Mouse (Mus musculus): ENCODE data around the gene Gm5751. TPM values are rescaled to one million over a fixed set of nuclear protein-coding genes. Genes with fewer than 3 reads are reported as not detected.
"Not testable (repeated sequence)": the region's sequence is repeated elsewhere in the genome, so short reads cannot be mapped to it uniquely, and the experiment has no call there.

The Gm5751 gene
- not detected in 2 replicates for polyA plus RNA-seq (2014; fragmentation: Nextera tagmentation; extraction: Ambion mirVana)

GRCm38 (mm10) chrX:8873953-8874352 lies at the start of gene Gm5751:
Gene Gm5751, plus strand, starts transcription at chrX:8874253.
- not testable (repeated sequence) for H3K9me3 ChIP-seq (ENCODE audit: control insufficient read depth, low read length); H3K36me3 ChIP-seq (ENCODE audit: control insufficient read depth, insufficient read depth, low read length); ATAC-seq (ENCODE audit: low FRiP score); H3K27me3 ChIP-seq (ENCODE audit: control insufficient read depth, insufficient read depth, low read length); H3K9ac ChIP-seq (ENCODE audit: low read depth, low read length); H3K27ac ChIP-seq (ENCODE audit: low read depth, low read length); H3K4me3 ChIP-seq (ENCODE audit: low read depth, low read length); DNase-seq (ENCODE audit: low spot score); H3K4me2 ChIP-seq (replicated peaks; ENCODE audit: low read depth, low read length); H3K4me1 ChIP-seq (replicated peaks; ENCODE audit: control insufficient read depth, insufficient read depth, low read length)
- WGBS, result 90% methylated on average over 3 of the region's 4 CpGs

GRCm38 (mm10) chrX:8832043-8832442 lies 42.0 kb upstream of the Gm5751 start:
- Histone ChIP-seq H3K4me3 (ENCODE audit: low read depth, low read length) (no peak overlapping the region), H3K36me3 (ENCODE audit: control insufficient read depth, insufficient read depth, low read length) (no peaks in the 10 kb centered on the region), H3K4me2 (replicated peaks; ENCODE audit: low read depth, low read length) (no peak overlapping the region), H3K9ac (ENCODE audit: low read depth, low read length) (no peak overlapping the region), H3K27me3 (ENCODE audit: control insufficient read depth, insufficient read depth, low read length) (no peaks in the 10 kb centered on the region), H3K4me1 (replicated peaks; ENCODE audit: control insufficient read depth, insufficient read depth, low read length) (no peaks in the 10 kb centered on the region), H3K9me3 (ENCODE audit: control insufficient read depth, low read length) (no peaks in the 10 kb centered on the region), H3K27ac (ENCODE audit: low read depth, low read length) (no peak overlapping the region)
- DNase-seq (ENCODE audit: low spot score) (peak; percentile 37), ATAC-seq (ENCODE audit: low FRiP score) (no peak)

GRCm38 (mm10) chrX:8843694-8844093 lies 30.4 kb upstream of the Gm5751 start, which contains the start of gene Gm6592:
Gene Gm6592, plus strand, starts transcription at chrX:8843994.
- no peak within 1 kb of the TSS for H3K9ac ChIP-seq (ENCODE audit: low read depth, low read length)
- no peak within 1 kb of the TSS for H3K27ac ChIP-seq (ENCODE audit: low read depth, low read length)
- ATAC-seq (ENCODE audit: low FRiP score), result no peak
- 88% methylated on average over 1 of the region's 1 CpGs for WGBS
- no peaks in the 10 kb centered on the region for H3K9me3 ChIP-seq (ENCODE audit: control insufficient read depth, low read length)
- H3K4me3 ChIP-seq (ENCODE audit: low read depth, low read length), result no peak within 1 kb of the TSS
- H3K4me2 ChIP-seq (replicated peaks; ENCODE audit: low read depth, low read length), result no peak within 1 kb of the TSS
- no peaks in the 10 kb centered on the region for H3K4me1 ChIP-seq (replicated peaks; ENCODE audit: control insufficient read depth, insufficient read depth, low read length)
- no peak for DNase-seq (ENCODE audit: low spot score)
- H3K36me3 ChIP-seq (ENCODE audit: control insufficient read depth, insufficient read depth, low read length), result no peaks in the 10 kb centered on the region
- no peaks in the 10 kb centered on the region for H3K27me3 ChIP-seq (ENCODE audit: control insufficient read depth, insufficient read depth, low read length)

GRCm38 (mm10) chrX:8852486-8852885 lies 21.6 kb upstream of the Gm5751 start:
- H3K4me1 ChIP-seq (replicated peaks; ENCODE audit: control insufficient read depth, insufficient read depth, low read length), result no peaks in the 10 kb centered on the region
- no peak for ATAC-seq (ENCODE audit: low FRiP score)
- 91% methylated on average over 10 of the region's 10 CpGs for WGBS

GRCm38 (mm10) chrX:8864331-8864730 lies 9.7 kb upstream of the Gm5751 start:
- H3K4me3 ChIP-seq (ENCODE audit: low read depth, low read length); H3K4me1 ChIP-seq (replicated peaks; ENCODE audit: control insufficient read depth, insufficient read depth, low read length); H3K27ac ChIP-seq (ENCODE audit: low read depth, low read length); H3K36me3 ChIP-seq (ENCODE audit: control insufficient read depth, insufficient read depth, low read length); H3K9me3 ChIP-seq (ENCODE audit: control insufficient read depth, low read length); H3K27me3 ChIP-seq (ENCODE audit: control insufficient read depth, insufficient read depth, low read length); ATAC-seq (ENCODE audit: low FRiP score); H3K9ac ChIP-seq (ENCODE audit: low read depth, low read length); H3K4me2 ChIP-seq (replicated peaks; ENCODE audit: low read depth, low read length): not testable (repeated sequence)
- WGBS, result 5% methylated on average over 3 of the region's 3 CpGs
- DNase-seq (ENCODE audit: low spot score), result peak; percentile 67

More at GRCm38 (mm10) chrX:8852486-8852885, 21.6 kb upstream of the Gm5751 start:
- H3K27ac ChIP-seq (ENCODE audit: low read depth, low read length), result no peak overlapping the region
- no peak for DNase-seq (ENCODE audit: low spot score)
- H3K9ac ChIP-seq (ENCODE audit: low read depth, low read length), result no peak overlapping the region
- no peak overlapping the region for H3K4me3 ChIP-seq (ENCODE audit: low read depth, low read length)
- H3K9me3 ChIP-seq (ENCODE audit: control insufficient read depth, low read length), result no peaks in the 10 kb centered on the region
- no peak overlapping the region for H3K4me2 ChIP-seq (replicated peaks; ENCODE audit: low read depth, low read length)
- H3K36me3 ChIP-seq (ENCODE audit: control insufficient read depth, insufficient read depth, low read length), result no peaks in the 10 kb centered on the region
- no peaks in the 10 kb centered on the region for H3K27me3 ChIP-seq (ENCODE audit: control insufficient read depth, insufficient read depth, low read length)

- DNase-seq (ENCODE audit: low spot score) (no peak), ATAC-seq (ENCODE audit: low FRiP score) (no peak)
Measured at GRCm38 (mm10) chrX:8884336-8884735, 10.3 kb downstream of the Gm5751 start.

GRCm38 (mm10) chrX:8891975-8892342 lies 17.9 kb downstream of the Gm5751 start:
- 51% methylated on average over 3 of the region's 9 CpGs for WGBS

More at GRCm38 (mm10) chrX:8884336-8884735, 10.3 kb downstream of the Gm5751 start:
- H3K36me3 ChIP-seq (ENCODE audit: control insufficient read depth, insufficient read depth, low read length), result no peaks in the 10 kb centered on the region
- no peaks in the 10 kb centered on the region for H3K27me3 ChIP-seq (ENCODE audit: control insufficient read depth, insufficient read depth, low read length)
- H3K4me3 ChIP-seq (ENCODE audit: low read depth, low read length), result no peak overlapping the region
- 83% methylated on average over 4 of the region's 4 CpGs for WGBS
- no peak overlapping the region for H3K27ac ChIP-seq (ENCODE audit: low read depth, low read length)
- H3K9ac ChIP-seq (ENCODE audit: low read depth, low read length), result no peak overlapping the region
- H3K4me1 ChIP-seq (replicated peaks; ENCODE audit: control insufficient read depth, insufficient read depth, low read length), result no peaks in the 10 kb centered on the region
- H3K9me3 ChIP-seq (ENCODE audit: control insufficient read depth, low read length), result no peaks in the 10 kb centered on the region
- no peak overlapping the region for H3K4me2 ChIP-seq (replicated peaks; ENCODE audit: low read depth, low read length)

GRCm38 (mm10) chrX:8892343-8893155 lies 18.5 kb downstream of the Gm5751 start, which contains the start of gene B630019K06Rik:
Gene B630019K06Rik, plus strand, starts transcription at chrX:8892382.
- 16% methylated on average over 60 of the region's 95 CpGs for WGBS
- Histone ChIP-seq H3K4me2 (replicated peaks; ENCODE audit: low read depth, low read length) (peak within 1 kb of the TSS; percentile 63), H3K27ac (ENCODE audit: low read depth, low read length) (peak within 1 kb of the TSS; percentile 64), H3K4me3 (ENCODE audit: low read depth, low read length) (peak within 1 kb of the TSS; percentile 50), H3K36me3 (ENCODE audit: control insufficient read depth, insufficient read depth, low read length) (no peaks in the 10 kb centered on the region), H3K9me3 (ENCODE audit: control insufficient read depth, low read length) (no peaks in the 10 kb centered on the region), H3K27me3 (ENCODE audit: control insufficient read depth, insufficient read depth, low read length) (no peaks in the 10 kb centered on the region), H3K9ac (ENCODE audit: low read depth, low read length) (peak within 1 kb of the TSS; percentile 76), H3K4me1 (replicated peaks; ENCODE audit: control insufficient read depth, insufficient read depth, low read length) (no peaks in the 10 kb centered on the region)
- DNase-seq (ENCODE audit: low spot score), result peak; percentile 64
- ATAC-seq (ENCODE audit: low FRiP score), result peak; percentile 89

More at GRCm38 (mm10) chrX:8891975-8892342, 17.9 kb downstream of the Gm5751 start:
- Histone ChIP-seq H3K4me2 (replicated peaks; ENCODE audit: low read depth, low read length) (peak overlapping the region; percentile 63), H3K9me3 (ENCODE audit: control insufficient read depth, low read length) (no peaks in the 10 kb centered on the region), H3K4me3 (ENCODE audit: low read depth, low read length) (peak overlapping the region; percentile 50), H3K27ac (ENCODE audit: low read depth, low read length) (no peak overlapping the region; the same call in 1 of the 2 replicates), H3K27me3 (ENCODE audit: control insufficient read depth, insufficient read depth, low read length) (no peaks in the 10 kb centered on the region), H3K9ac (ENCODE audit: low read depth, low read length) (no peak overlapping the region), H3K36me3 (ENCODE audit: control insufficient read depth, insufficient read depth, low read length) (no peaks in the 10 kb centered on the region), H3K4me1 (replicated peaks; ENCODE audit: control insufficient read depth, insufficient read depth, low read length) (no peaks in the 10 kb centered on the region)
- ATAC-seq (ENCODE audit: low FRiP score) (peak; percentile 71), DNase-seq (ENCODE audit: low spot score) (peak; percentile 2)
